Mouse (Mus musculus): ENCODE measurements around the gene Depdc1a. TPM values are rescaled to one million over a fixed set of nuclear protein-coding genes. Genes with fewer than 3 reads are reported as not detected.
A peak's percentile ranks its signal among the peaks of the same experiment; 100 is the strongest.

The Depdc1a gene
- polyA plus RNA-seq, 1 experiment from 2014 or later: 1.5 TPM

DNA sequence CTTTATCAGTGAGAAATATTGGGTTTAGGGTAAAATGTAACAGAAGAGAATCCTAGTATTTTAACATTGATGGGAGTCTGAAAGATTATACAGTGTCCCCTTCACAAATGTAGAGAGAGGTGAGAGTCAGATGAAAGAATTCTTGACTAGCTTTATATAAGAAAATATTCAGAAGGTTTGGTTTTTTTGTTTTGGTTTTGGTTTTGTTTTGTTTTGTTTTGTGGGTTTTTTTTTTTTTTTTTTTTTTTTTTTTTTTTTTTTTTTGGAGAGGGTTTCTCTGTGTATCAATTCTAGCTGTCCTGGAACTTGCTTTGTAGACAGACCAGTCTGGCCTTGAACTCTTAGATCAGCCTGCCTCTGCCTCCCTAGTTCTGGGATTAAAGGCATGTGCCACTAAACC is 33.3 kb downstream of the Depdc1a start:
- Histone ChIP-seq H3K36me3 (ENCODE audit: insufficient read depth, low read length) (no peaks in the 10 kb centered on the region), H3K9ac (replicated peaks; ENCODE audit: low read depth) (no peak overlapping the region), H3K4me1 (ENCODE audit: insufficient read depth, low read depth, low read length) (no peaks in the 10 kb centered on the region), H3K4me3 (ENCODE audit: low read depth, low read length) (no peak overlapping the region), H3K27ac (ENCODE audit: low read length) (no peak overlapping the region), H3K9me3 (ENCODE audit: low read length) (no peaks in the 10 kb centered on the region), H3K27me3 (replicated peaks; ENCODE audit: insufficient read depth, low read length) (no peaks in the 10 kb centered on the region), H3K4me2 (replicated peaks; ENCODE audit: low read depth, low read length) (no peak overlapping the region)
- ATAC-seq (no peak), DNase-seq (ENCODE audit: low spot score) (no peak)
- TF ChIP-seq EP300 (IDR thresholded peaks at IDR 0.05) (no peak), CTCF (IDR thresholded peaks at IDR 0.05) (no peak)

GRCm38 (mm10) chr3:159548303-159548702 is 53.1 kb downstream of the Depdc1a start:
- no peaks in the 10 kb centered on the region for H3K36me3 ChIP-seq (ENCODE audit: insufficient read depth, low read length)
- no peak overlapping the region for H3K9ac ChIP-seq (replicated peaks; ENCODE audit: low read depth)
- no peak for TF ChIP-seq EP300 (IDR thresholded peaks at IDR 0.05)
- TF ChIP-seq CTCF (IDR thresholded peaks at IDR 0.05): peak; percentile 52
- DNase-seq (ENCODE audit: low spot score) (peak; percentile 19), ATAC-seq (no peak)
- H3K4me3 ChIP-seq (ENCODE audit: low read depth, low read length): no peak overlapping the region
- no peaks in the 10 kb centered on the region for H3K4me1 ChIP-seq (ENCODE audit: insufficient read depth, low read depth, low read length)
- no peaks in the 10 kb centered on the region for H3K9me3 ChIP-seq (ENCODE audit: low read length)
- no peak overlapping the region for H3K4me2 ChIP-seq (replicated peaks; ENCODE audit: low read depth, low read length)
- H3K27me3 ChIP-seq (replicated peaks; ENCODE audit: insufficient read depth, low read length): no peaks in the 10 kb centered on the region
- WGBS: 66% methylated on average over 3 of the region's 3 CpGs
- H3K27ac ChIP-seq (ENCODE audit: low read length): no peak overlapping the region

- no peak overlapping the region for H3K27ac ChIP-seq (ENCODE audit: low read length)
- DNase-seq (ENCODE audit: low spot score): no peak
- no peaks in the 10 kb centered on the region for H3K27me3 ChIP-seq (replicated peaks; ENCODE audit: insufficient read depth, low read length)
- no peaks in the 10 kb centered on the region for H3K9me3 ChIP-seq (ENCODE audit: low read length)
- ATAC-seq: no peak
- no peaks in the 10 kb centered on the region for H3K36me3 ChIP-seq (ENCODE audit: insufficient read depth, low read length)
- H3K4me2 ChIP-seq (replicated peaks; ENCODE audit: low read depth, low read length): no peak overlapping the region
- H3K4me1 ChIP-seq (ENCODE audit: insufficient read depth, low read depth, low read length): no peaks in the 10 kb centered on the region
- H3K4me3 ChIP-seq (ENCODE audit: low read depth, low read length): no peak overlapping the region
- no peak overlapping the region for H3K9ac ChIP-seq (replicated peaks; ENCODE audit: low read depth)
- TF ChIP-seq CTCF (IDR thresholded peaks at IDR 0.05): no peak
- TF ChIP-seq EP300 (IDR thresholded peaks at IDR 0.05): no peak
Observed at GRCm38 (mm10) chr3:159550224-159550623, 55.0 kb downstream of the Depdc1a start.

Other genes starting within 250 kb of the Depdc1a start
- gene Rpe65, start 103.7 kb downstream of the Depdc1a start, polyA plus RNA-seq (2015; fragmentation: Nextera tagmentation; extraction: Ambion mirVana): not detected in 2 replicates

All from lung, postnatal 0 days (tissue).